Mouse (Mus musculus) brain, embryonic 14.5 days (tissue): ENCODE measurements at regions not wholly inside any gene's neighbourhood (a gene's known extent, or its start where the extent isn't known, plus 50 kb on each side); places are given as distances from the start of the nearest gene placed in this dataset.

ENCODE experiments used
- DNase-seq: peaks from one replicate; pipeline ENCODE4 v3.0.0-alpha.2; 2011; ENCODE audit warnings: low read depth
- CTCF ChIP-seq: fragments of 200-500 bp; IDR thresholded peaks from 2 replicates; pipeline ENCODE4 v1.5.1; 2012; ENCODE audit warnings: inconsistent platforms, mild to moderate bottlenecking, moderate library complexity, borderline replicate concordance; ENCODE audit not compliant: insufficient read depth, insufficient read length; ENCODE audit errors: extremely low read depth
- POLR2A ChIP-seq: fragments of 200-500 bp; IDR thresholded peaks from 2 replicates; pipeline ENCODE4 v1.6.1; 2012; ENCODE audit warnings: mild to moderate bottlenecking, inconsistent platforms, borderline replicate concordance; ENCODE audit not compliant: poor library complexity, insufficient read depth, insufficient read length, severe bottlenecking; ENCODE audit errors: extremely low read depth

DNA sequence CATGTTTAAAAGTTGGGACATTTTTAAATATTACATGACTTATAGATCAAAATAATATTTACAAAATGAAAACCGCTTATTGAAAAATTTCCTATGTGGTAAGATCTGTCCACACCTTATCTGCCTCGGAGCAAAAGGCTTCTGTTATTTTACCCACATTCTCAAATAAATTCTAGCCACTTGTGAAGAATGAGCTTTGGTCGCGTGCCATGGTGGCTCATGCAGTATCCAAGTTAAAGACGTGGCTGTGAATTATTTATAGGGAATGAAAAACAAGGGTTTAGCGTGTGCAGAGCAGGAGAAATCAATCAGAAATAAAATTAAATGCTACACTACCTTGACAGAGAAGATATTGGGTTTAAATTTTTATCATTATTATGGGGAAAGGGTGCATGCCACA is 430.7 kb upstream of the Cited2 start:
- TF ChIP-seq POLR2A (no peak), CTCF (no peak)
- peak; percentile 17 for DNase-seq

DNA sequence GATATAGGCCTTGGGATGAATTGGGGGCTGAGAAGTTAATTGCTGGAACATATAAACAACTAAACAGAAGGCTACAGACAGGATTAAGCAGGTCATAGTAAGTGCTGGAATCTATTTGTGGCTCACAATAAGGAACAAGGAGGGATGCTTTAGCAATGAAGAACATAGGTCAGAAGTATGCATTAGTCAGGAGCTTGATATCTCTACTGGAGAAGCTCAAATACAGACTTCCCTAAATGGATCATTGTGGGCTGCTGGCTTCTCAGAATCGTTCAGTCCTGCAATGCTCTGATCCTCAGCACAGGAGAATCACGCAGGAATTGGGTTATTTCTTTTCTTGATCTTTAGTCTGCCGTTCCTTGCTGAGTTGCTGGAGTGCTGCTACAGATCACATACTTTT is 428.6 kb upstream of the Cited2 start:
- no peak for DNase-seq
- TF ChIP-seq CTCF (no peak), POLR2A (no peak)

GRCm38 (mm10) chr10:17295157-17295556 is 427.9 kb upstream of the Cited2 start:
- no peak for TF ChIP-seq CTCF
- no peak for TF ChIP-seq POLR2A
- no peak for DNase-seq

GRCm38 (mm10) chr10:17299600-17299999 is 423.4 kb upstream of the Cited2 start:
- no peak for TF ChIP-seq CTCF
- no peak for TF ChIP-seq POLR2A

GRCm38 (mm10) chr10:17326724-17327123 is 396.3 kb upstream of the Cited2 start:
- DNase-seq, result no peak
- TF ChIP-seq POLR2A (no peak), CTCF (no peak)

More at GRCm38 (mm10) chr10:17299600-17299999, 423.4 kb upstream of the Cited2 start:
- DNase-seq, result no peak

DNA sequence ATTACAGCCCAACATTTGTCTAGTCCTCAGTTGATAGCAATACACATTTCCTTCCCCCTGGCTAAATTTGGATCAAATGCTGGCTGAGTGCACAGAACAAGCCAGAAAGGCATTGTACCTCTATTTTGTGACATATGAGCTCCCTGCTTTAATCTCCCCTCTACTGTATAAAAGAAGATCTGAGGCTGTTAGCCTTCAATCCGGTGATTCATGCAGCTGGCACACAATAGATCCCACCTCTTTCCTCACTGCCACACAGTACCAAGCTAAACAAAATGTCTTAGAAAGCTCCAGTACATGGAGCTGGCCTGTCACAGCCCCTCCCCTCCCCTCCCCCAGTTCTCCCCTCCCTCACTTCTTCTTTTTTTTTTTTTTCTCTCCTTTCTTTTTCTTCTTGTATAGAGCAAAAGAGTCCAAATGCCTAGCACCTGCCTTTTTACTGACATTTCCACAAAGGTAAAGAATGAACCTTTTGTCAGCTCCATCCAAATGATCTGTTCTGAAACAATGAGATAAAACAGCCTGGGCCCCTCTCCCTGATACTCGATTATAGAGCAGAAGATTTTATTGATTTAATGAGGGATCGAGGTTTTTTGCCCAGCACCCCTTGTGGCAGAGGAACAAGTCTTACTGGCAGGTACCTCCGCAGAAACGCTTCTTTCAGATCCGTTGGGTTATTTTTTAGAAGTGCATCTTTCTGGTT is 392.0 kb upstream of the Cited2 start:
- DNase-seq, result peak; percentile 88
- TF ChIP-seq CTCF (no peak), POLR2A (no peak)

- TF ChIP-seq CTCF (no peak), POLR2A (no peak)
- DNase-seq, result peak; percentile 90
Observed at GRCm38 (mm10) chr10:17331607-17332008, 391.4 kb upstream of the Cited2 start.

DNA sequence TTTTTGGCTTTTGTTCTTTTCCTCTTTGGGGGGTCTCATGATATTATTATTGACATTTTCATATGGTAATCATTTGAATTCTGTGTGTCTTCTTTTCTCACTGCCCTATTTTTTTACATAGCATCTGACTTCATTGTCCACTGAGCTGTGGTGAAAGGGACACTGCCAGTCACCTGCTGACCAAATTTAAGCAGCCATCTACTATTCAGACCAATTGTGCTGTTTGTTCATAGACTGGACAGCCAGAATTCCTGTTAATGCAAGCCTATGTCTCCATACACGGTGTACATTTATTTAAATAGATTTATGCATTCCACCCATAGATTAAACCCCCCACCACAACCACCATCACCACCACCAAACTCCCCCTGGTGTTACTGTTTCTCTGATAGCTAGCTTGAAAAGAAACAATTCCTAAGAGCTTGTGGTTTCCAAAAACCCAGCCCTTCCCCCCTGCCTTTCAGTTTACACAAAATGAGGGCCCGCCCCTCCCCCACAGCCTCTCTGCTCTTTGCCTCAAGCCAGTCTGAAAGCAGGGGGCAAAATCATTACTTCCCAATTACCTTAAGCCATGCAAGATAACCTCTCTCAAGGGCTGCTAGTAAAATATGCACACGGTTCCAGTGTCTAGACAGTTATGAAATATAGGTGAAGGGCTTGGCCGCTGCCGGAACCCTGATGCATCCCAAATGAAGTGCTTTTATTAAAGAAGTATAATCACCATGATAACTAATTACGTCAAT is 390.8 kb upstream of the Cited2 start:
- peak; percentile 86 for DNase-seq
- TF ChIP-seq CTCF (no peak), POLR2A (no peak)

GRCm38 (mm10) chr10:17332986-17333385 is 390.0 kb upstream of the Cited2 start:
- TF ChIP-seq CTCF (no peak), POLR2A (no peak)
- DNase-seq, result peak; percentile 29

DNA sequence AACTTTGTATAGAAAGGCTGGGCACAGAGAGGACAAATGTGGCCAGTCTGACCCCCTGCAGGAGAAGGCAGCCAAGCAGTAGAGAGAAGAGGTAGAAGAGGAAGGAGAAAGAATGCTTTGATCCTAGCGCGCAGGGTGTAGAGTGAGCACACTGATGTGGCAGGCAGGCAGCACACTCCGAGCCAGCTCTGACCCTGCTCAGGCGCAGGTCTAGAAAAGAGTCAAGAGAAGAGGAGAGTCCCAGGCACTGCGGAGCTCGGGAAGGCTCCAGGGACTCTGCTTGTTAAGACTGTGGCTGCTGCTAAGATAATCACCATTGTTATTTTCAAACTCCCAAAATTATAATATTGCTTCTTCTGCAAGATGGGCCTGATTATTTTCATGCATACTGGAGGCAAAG is 389.3 kb upstream of the Cited2 start:
- TF ChIP-seq CTCF (no peak), POLR2A (no peak)
- DNase-seq, result peak; percentile 20

DNA sequence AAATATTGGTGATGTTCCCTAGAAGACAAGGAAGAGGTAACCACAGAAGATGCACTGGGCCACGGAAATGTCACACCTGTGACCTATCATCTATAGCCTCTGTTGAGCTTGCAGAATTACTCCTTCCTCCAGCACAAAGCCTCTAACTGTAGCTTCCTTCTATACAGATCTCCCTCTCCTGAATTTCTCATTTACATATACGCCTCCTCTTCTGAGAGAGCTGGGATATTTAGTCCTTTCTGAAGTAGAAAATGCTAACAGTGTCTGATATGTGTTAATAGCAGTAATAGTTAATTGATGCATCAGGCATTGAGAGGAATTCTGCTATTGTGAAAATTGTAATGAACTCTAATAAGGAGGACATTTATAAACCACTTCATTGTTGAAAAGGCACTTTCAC is 385.8 kb upstream of the Cited2 start:
- no peak for TF ChIP-seq POLR2A
- TF ChIP-seq CTCF, result no peak
- peak; percentile 31 for DNase-seq

DNA sequence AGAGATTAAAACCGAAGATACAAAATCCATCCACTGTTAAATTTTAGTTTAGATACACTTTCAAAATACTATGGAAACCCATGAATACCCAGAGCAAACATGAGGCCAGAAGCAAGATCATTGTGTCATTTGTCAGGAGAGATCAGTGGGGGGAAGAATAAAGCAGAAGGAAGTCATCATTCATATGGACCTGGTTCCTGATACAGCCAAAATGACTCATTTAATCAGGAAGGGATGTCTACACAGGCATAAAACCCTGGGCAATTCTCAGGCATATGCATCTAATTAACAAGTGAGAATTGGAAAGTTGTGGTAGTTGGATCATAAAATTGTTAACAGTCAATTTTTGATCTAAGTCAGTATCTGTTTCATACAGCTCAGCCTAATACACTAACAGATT is 379.2 kb upstream of the Cited2 start:
- no peak for DNase-seq
- TF ChIP-seq POLR2A, result no peak
- no peak for TF ChIP-seq CTCF
